Mouse (Mus musculus): ENCODE results near the gene Tab2.

- TF ChIP-seq POLR2A (IDR thresholded peaks at IDR 0.05; ENCODE audit: low read depth, low read length) (no peak), CTCF (IDR thresholded peaks at IDR 0.05; ENCODE audit: extremely low read depth, insufficient read length, insufficient replicate concordance, low read depth, low read length) (no peak)
Measured at GRCm38 (mm10) chr10:7863411-7863810, 92.6 kb downstream of the Tab2 start.
